Mouse (Mus musculus) spleen, postnatal 36 days (tissue): ENCODE data around the gene Ndufaf2.

Experiments
- DNase-seq, 2 experiments: peaks; one replicate each; pipeline ENCODE4 v3.0.0; 2022; ENCODE audit warnings: low spot score in 2 of 2, mixed read lengths in 1 of 2

Ndufaf2 gene

DNA sequence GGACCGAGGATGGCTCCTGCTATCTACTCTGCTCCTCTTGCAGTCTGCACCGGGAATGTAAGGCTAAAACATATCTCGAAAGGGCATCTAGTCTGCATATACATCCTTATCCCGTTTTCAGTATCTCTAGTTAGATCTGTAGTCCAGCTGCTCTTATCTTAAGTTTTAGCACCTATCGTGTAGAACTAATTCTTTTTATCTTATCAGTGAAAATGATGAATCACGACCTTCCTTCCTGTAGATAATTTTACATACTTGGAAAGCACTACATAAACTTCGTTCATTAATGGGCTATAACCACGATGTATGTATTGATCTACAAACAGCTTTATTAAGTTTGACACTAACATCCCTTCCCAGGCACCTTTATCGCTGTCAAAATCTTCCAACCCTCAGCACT lies 118.5 kb downstream of the Ndufaf2 start:
- DNase-seq: no peak

DNA sequence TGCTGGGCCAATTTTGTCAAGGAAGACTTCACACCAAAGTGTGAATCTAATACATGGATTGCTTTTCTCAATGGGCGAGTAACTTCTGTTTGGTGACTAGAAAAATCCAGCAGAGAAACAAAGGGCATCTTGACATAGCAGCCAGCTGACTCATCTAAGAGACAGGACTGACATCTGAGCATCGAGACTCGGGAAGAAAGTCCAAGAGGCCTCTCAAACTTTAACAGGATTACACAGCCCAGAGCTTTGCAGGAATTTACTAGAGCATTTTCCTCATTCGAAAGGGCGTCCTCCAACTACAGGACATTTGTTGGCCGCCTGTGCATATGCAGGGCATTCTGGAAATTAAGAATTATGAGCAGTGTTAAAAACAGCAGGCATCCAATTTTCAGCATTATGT lies 119.0 kb downstream of the Ndufaf2 start:
- no peak for DNase-seq

DNA sequence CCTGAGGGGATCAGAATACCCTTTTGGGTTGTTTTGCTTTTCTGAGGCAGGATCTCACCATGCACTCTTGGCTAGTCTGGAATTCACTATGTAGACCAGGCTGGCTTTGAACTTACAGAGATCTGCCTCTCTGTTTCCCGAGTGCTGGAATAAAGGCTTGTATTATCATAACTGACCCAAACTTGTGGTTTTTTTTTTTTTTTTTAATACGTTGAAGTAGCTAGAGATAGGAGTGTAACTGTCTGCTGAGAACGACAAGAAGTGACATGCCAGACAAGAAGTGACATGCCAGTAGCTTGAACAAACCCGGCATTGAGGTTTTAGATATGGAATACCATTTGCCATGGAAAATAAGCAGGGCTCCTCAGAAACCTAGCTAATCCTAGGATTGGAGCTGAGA lies 125.6 kb downstream of the Ndufaf2 start:
- DNase-seq: no peak

DNA sequence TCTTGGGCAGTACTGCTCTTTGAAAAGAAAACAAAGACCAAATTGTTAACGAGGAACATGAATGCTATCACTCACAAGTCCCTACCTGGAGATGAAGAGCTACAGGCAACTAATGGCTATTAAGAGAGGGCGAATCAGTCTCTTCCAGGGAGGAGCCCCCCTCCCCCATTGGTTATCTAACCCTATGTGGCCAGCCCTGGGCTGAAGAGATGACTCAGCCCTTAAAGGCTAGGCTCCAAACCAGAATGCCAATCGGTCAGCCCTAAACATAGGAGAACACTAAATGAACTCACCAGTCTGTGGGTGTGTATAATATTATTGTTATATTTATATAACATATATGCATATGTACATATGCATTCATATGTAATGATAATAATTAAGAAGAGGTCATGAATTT lies 132.6 kb downstream of the Ndufaf2 start:
- no peak for DNase-seq

DNA sequence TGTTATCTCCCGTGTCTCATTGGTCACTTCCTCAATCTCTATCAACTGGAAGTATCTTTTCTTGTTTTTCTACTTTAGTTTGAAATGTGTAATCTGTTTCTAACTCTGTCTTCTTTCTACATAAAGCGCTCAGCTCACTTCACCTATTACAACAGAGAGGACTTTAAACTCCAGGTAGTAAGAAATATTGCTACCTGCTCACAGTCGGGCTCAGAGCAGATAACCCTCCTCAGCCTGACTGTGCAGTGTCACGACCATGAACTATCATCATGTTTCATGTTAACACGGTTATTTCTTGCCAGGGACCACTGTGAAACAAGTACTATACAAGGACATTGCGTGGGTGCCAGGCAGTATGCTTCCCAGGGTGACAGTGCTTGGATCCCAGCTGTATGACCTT lies 141.1 kb downstream of the Ndufaf2 start:
- DNase-seq: no peak

DNA sequence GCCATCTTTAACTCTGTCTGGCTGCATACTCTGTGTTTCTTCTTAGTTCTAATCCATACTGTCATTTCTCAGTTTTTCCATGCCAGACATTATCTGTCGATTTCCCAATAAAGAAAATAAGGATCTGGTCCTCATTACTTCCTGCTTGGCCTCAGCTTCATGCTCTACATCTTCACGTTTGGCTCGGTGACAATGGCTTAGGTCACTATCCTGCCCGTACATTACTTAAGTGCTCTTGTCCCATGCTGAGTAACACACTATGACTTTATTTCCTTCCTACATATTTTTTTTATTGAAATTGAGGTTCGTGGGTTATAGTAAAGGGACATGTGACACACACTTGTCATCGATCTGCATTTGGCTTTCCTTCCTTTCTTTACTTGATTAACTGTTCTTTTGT lies 143.3 kb downstream of the Ndufaf2 start:
- DNase-seq: no peak

DNA sequence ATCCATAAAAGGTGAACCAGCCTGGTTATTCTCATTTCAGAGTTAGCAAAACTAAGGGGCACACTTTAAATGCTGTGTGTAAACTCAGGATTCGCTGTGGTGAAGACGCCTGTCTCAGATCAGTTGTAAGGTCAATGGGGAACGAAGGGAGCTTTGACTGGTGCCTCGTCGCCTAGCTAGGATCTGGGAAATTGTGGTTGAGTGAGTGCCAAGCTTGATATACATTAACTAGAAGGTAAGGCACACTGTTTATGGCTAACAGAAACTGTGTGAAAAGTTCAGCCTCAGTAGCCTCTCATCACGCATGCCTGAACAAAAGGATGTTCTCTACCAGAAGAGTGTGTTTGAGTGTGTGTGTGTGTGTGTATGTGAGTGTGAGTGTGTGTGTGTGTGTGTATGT lies 144.6 kb downstream of the Ndufaf2 start:
- no peak for DNase-seq

DNA sequence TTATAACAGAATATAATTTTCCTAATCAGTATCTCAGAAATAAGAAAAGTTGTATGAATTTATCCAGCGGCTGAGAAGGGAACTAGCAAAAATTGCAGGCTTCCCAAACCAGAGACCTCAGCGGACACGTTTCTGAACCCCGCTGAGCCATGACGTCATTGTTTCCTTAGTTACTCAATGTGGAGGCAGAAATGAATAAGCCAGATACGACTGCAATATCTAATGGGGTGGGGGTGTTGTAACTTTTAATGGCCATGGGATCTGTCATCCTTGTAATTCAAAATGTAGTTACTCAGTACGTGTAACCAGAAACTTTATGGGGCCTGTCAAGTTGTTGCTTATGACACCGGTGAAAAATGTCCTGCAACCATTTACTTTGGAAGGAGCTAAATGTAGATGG lies 145.3 kb downstream of the Ndufaf2 start:
- no peak for DNase-seq

DNA sequence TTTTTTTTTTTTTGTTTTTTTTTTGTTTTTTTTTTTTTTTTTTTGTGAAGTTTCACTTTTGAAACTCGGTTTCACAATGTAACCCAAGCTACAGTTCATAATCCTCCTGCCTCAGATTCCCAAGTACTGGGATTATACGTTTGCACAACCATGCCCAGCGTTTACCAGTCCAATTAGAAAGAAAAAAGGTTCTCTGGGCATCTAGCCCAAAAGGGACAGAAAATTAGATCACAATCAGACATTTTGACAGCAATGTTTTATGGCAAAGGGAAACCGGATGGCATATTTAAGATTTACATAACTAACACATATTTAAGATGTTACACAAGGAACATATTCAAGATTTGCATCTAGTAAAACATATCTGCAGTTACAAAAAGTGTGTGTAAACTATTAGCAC lies 150.6 kb downstream of the Ndufaf2 start:
- no peak for DNase-seq

DNA sequence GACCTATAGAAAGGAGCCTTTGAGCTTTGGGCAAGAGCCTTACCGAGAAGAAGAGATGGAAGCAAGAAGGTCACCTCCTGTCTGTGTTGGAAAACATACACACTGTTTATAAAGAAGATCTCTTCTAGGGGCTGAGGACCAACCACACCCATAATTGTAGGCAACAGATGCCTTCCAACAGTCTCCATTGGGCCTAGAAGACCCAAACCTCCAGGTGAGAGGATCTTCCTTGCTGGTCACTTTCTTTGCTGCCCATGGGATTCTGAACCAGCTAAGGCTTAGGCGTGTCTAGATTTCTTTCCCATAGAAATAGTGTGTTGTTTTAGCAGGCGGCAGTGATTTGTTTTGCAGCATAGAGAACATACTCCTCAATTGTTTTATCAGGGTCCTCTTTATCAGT lies 162.1 kb downstream of the Ndufaf2 start:
- DNase-seq: no peak

DNA sequence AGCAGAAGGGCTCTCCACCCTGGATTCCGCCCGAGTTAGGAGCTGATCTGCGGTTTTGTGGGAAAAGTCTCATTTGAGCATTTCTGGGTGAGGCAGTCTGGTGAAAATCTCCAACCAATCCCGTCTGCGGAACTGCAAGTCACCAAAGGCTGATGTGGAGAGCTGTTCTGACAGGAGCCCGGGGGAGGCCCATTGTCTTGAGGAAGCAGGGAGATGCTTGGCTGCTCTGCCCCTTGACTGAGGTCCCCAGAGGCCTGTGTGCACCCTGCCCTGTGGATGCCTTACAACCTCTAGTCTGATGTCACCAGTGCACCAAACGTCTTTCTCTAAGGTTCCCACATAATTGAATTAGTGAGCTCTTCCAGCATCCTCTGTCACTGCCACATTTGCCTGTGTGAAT lies 163.2 kb downstream of the Ndufaf2 start:
- DNase-seq: no peak

DNA sequence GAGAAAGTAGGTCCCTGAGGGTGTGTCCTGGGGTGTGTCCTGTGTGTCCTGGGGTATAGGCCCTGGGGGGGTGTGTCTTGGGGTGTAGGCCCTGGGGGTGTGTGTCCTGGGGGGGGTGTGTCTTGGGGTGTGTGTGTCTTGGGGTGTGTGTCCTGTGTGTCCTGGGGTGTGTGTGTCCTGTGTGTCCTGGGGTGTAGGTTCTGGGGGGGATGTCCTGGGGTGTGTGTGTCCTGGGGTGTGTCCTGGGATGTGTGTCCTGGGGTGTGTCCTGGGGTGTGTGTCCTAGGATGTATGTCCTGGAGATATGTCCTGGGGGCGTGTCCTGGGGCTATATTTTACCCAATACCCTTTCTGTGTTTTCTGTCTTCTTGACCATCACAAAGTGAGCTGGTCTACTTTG lies 165.8 kb downstream of the Ndufaf2 start:
- no peak for DNase-seq

DNA sequence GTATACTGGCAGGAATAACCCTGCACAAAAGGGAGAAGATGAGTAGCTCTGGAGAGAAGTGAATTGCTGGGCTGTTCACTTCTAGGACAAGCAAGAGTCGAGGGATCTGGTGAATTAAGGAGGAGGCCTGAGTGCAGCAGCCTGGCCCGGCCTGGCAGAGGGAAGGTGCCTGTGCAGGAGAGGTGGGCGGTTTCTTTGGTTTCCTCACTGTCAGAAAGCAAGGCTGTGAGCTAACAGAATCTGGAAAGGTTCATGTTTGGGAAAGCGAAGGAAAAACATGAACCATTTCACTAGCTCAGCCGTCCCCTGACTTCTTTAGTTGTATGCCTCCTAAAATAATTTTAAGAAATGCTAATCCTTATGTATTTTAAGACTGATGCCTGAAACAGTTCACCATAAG lies 173.8 kb downstream of the Ndufaf2 start:
- DNase-seq: no peak

DNA sequence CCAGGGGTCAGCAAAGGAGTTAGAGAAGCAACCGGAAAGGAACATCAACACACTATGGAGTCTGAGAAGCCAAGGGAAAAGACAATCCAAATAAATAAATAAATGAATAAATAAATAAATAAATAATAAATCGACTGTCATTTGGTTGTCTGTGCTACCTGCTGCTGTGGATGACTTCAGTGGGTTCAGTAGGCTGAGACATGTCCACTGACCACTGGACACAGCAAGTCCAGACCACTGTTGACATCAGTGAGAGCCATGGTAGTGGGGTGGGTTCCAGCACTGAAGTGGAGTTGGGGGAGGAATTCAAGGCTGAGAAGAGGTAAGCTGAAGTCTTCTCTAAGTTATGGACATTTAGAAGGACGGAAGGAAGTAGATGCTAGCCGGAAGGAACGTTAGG lies 174.2 kb downstream of the Ndufaf2 start:
- DNase-seq: no peak

DNA sequence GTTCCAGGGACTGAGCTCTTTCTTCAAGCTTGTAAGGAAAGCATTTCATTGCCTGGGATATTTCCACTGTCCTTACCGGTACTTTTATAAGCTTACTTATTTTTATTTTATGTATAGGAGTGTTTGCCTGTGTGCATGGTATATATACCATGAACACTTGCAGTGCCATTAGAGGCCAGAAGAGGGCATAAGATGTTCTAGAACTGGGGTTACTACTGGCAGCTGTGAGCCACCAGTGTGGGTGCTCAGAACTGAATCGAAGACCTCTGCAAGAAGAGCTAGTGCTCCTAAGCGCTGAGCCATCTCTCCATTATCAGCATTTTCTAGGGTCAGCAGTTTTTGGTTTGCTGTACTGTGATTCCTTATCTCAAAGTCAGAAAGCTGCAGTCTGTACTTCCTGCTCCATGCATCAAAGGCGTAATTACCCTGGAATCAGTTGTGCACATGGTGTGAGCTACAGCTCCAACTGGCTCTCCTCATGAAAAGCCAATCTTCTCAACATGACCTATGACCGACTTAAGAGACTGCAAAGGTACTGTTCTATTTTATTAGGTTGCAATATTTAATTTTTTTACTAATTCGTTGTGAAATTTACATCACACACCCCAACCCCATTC lies 175.1 kb downstream of the Ndufaf2 start:
- DNase-seq: no peak

DNA sequence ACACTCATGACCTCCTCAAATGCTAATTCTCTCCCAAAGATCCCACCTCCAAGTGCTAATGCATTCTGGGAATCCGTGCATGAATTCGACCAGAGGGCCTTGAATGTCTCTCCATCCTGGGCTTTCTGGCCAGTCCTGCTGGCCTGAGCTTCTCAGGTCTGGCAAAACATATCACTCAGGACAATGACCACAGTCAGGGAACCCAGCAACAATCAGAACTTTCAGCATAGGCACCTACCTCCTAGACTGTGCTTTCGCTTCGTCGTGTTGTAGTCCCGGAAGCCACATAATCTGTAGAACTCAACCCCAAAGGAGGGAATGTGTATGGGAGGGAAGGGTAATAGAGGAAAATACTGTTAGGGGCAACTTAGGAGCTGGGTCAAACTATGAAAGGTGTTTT lies 179.0 kb downstream of the Ndufaf2 start:
- no peak for DNase-seq

DNA sequence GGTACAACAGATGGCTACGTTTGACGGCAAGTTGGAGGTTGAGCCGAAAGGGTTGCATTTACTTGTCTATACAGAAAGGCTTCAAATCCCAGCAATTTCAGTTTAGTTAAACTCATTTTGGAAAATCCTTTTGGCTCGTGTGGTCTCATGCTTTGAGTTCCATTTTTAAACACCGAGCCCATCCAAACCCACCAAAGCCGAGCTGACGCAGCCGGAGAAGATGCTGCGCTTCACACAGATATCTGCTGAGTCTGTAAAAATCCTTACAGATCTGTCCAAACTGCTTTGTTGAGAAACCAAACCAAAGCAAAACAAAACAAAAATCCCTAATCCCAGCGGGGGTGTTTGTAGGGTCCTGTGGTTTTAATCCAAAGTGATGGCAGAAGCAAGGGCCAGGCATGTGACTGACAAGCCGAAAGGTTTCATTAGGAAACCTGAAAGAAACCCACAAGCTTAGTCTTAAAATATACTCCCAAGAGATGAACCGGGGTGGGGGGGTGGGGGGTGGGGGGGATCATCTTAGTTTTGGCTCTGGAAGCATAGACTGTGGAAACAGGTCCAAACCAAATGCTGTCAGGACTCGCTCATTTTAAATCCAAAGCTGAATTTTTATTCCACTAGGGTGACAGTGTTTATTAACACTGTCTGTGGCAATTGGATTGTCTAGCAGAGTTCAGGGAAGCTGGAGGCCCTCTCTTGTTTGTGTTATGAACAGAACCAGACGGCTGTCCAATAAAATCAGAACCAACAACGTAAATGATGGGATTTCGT lies 181.4 kb downstream of the Ndufaf2 start:
- DNase-seq: no peak

DNA sequence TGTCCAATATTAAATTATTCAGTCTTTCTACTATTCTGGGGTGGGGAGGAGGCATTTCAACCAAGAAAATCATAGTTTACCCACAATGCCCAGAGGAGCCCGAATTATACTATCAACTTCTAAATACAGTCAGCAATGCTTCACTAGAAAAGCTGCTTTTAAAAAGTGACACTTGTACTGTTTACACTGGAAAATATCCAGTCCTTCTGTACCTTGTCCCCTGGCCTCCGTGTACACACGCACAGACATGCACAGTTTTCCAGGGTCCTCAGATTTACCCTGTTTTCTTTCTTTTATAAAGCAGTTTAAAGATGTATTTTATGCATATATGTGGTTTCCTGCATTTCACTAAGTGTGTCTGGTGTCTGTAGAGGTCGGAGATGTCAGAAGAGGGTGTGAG lies 186.0 kb downstream of the Ndufaf2 start:
- DNase-seq: no peak

DNA sequence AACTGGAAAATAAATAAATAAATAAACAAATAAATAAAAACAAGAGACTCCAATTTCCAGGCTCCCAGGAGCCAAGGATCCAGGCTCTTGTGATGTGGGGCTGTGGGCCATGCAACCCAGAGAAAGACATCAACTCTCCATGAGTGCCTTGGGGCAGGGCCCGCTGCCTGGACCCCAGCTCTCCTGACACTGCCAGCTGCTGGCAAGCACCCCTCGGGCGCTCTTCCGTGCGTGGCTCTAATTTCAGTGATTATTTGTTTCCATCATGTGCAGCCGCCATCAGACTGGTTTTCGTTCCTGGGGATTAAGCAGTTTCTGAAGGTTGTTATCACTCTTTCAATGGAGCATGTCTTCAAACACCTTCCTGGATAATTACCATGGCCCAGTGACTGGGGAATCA lies 186.6 kb downstream of the Ndufaf2 start:
- no peak for DNase-seq

DNA sequence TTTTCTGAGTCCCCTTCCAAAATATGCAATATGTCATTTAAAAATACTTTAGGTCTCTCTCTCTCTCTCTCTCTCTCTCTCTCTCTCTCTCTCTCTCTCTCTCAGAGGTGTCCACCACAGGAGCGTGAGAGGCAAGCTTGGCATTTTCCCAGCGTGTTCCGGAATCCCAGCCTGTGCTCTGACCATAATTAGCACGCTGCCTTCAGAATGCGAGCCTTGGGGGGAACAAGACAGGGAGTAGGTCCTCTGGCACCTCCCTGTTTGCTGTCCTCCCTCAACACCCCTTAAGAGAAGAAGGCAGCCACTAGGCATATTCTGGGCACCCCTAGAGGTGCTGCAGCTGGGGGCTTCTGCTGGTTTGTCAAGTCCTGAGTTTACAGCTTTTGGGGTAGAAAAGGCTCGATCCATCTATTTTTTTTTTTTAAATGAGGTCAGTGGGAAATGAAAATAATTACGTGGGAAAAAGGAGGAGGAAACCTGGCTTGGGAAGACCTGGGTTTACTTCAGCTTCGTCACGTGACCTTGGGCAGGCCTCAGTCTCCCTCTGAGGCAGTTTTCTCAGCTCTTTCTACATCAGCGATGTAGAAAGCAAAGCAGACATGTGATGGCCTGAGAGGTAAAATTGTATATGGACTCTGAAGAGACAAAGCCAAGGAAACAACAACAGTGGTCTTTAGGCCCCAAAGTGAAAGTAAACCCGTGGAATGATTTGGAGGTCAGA lies 187.8 kb downstream of the Ndufaf2 start:
- no peak for DNase-seq

DNA sequence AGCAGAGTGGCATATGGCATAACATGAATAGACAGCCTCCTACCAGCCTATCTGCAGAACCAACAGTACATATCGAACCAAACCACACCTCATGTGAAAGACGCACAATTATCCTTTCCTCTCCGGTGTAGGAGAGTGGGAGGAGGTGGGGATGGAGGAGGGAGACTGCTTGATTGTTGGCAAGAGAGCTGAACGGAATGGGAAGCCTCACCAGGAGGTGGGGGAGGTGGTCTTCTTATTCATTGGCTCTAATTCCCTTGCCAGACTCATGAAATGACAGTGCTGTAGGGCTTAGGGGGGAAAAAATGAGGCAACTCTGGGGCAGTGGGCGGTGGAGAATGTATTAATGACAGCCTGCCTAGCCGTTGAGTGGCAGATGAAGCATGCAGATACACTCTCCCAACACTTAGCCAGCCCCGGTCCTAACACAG lies 188.4 kb downstream of the Ndufaf2 start:
- DNase-seq: no peak

DNA sequence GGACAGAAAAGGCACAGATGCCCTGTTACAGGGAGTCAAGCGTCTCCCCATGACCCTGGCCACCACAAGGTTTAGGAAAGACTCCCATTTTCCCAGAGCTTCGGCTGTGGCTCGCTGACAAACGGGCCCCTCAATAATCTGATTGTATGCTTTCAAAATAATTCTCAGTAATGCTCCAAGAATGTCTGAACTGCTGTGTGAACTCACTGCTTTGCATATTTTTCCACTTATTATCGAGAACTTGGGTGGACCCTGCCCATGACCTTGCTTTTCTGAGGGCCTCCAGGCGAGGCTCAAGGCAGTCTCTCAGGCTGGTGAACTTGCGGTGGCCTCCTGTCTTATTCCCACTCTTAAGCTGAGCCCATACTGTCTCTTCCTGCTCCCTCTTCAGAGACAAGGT lies 193.8 kb downstream of the Ndufaf2 start:
- no peak for DNase-seq

DNA sequence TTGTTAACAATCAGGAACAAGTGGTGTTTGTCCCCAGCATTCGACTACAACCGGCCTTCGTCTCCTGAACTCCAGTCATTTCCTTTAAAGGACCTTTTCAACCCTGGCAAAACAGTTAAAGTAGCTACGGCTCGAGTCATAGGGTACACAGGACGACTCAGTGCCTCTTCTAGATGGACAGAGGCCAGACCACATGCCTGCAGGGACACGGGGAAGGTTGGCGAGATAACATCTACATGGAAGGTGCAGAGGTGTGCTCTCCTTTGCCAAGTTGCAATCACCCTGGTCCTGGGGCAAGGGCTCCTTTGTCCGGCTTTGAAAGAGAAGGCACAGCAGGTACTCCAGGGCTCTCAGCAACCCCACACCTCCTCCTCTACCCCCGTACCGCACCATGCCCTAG lies 195.0 kb downstream of the Ndufaf2 start:
- no peak for DNase-seq
